Mouse (Mus musculus): ENCODE measurements at regions not wholly inside any gene's neighbourhood (a gene's known extent, or its start where the extent isn't known, plus 50 kb on each side); places are given as distances from the start of the nearest gene placed in this dataset.
A peak's percentile ranks its signal among the peaks of the same experiment; 100 is the strongest.

DNA sequence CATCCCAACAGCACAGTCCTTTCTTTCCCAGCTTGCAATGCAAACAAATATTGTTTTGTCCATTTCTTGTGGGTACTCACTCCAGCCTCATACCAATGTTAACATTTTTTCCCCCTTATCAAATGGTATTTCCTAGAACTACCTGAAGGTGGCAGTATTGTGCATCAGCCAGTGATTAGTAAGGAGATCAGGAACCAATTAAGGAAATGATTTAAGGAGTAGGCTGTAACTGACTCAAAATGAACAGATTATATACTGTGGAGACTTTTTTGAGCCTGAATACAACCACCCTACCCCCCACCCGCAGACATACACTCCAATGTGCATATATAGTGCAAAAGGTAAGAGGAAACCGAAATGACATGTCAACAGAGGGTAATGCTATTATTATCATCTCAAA, 2056.1 kb upstream of the 5930422O12Rik start:
- no peak overlapping the region for H3K4me3 ChIP-seq (replicated peaks; ENCODE audit: insufficient read depth, low read depth, low read length)
- TF ChIP-seq CTCF (IDR thresholded peaks at IDR 0.05; ENCODE audit: borderline replicate concordance, insufficient read depth, low read depth, low read length): peak; percentile 14; the same call in 1 of the 2 replicates
- TF ChIP-seq POLR2A (IDR thresholded peaks at IDR 0.05; ENCODE audit: borderline replicate concordance, insufficient read depth, low read length): no peak
- 75% methylated on average over 2 of the region's 2 CpGs for WGBS
- no peaks in the 10 kb centered on the region for H3K27me3 ChIP-seq (ENCODE audit: control insufficient read depth, insufficient read depth, low read length)
- H3K27ac ChIP-seq (ENCODE audit: insufficient read depth, low read length): no peak overlapping the region
- no peaks in the 10 kb centered on the region for H3K4me1 ChIP-seq (ENCODE audit: control insufficient read depth, insufficient read depth, low read length)
- no peak for DNase-seq

DNA sequence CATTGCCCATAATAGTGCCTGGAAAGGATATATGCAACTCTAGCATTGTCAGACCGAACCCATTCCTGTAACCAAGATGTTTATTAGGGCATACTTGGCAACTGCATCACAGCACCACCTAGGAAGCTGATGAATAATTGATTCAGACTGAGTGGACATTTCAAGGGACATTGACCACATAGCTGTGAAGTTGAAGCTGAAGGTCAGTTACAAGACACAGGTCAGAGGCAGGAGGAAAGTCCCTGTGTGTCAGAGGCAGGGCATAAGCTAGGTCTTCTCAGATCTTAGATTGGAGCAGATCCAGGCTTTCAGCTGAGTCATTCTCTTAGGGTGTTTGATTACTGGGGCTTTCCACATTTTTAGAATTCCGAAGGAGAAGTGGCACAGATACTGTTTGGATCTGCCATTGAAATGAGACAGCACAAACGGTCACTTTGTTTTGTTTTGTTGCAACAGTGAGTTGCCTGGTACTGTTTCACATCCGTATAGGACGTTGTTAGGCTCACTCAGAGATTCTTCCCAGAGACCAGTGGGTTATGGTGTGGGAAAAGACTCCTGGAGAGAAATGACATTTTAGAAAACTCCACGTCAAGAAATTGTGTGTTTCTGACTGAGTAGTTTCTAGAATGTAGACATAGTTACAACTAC, 2055.2 kb upstream of the 5930422O12Rik start:
- no peak for DNase-seq
- TF ChIP-seq CTCF (IDR thresholded peaks at IDR 0.05; ENCODE audit: borderline replicate concordance, insufficient read depth, low read depth, low read length) (no peak), POLR2A (IDR thresholded peaks at IDR 0.05; ENCODE audit: borderline replicate concordance, insufficient read depth, low read length) (no peak)
- Histone ChIP-seq H3K27ac (ENCODE audit: insufficient read depth, low read length) (no peak overlapping the region), H3K27me3 (ENCODE audit: control insufficient read depth, insufficient read depth, low read length) (no peaks in the 10 kb centered on the region), H3K4me3 (replicated peaks; ENCODE audit: insufficient read depth, low read depth, low read length) (no peak overlapping the region), H3K4me1 (ENCODE audit: control insufficient read depth, insufficient read depth, low read length) (no peaks in the 10 kb centered on the region)
- WGBS: 79% methylated on average over 6 of the region's 6 CpGs

DNA sequence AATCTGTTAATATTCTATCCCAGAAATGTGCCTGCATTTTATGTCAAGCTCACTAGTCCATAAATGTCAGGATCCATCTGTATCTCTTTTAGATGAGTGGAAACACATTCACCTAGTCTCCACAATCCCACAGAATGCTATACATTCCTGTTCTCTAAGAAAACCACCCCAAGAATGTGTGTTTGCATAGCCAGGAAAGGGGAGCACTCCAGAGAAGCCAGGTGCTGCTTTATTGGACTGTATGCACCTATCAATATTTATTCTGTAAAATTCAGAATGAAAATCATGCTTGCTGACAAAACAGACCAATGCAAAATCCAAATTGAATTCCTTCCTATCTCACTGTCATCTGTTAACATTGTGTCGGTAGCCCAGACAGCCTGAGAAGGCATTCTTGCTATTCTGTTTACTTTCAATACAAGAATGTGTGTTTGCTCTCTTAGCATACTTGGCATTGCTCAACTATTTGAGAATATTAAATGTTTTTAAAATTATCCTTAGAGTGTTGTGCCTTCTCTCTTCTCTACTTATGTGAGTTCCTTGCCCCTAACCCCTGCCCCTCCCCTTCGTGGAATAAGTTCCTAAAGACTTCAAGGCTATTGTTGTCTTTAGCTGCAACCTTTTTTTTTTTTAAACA, 2050.7 kb upstream of the 5930422O12Rik start:
- no peak overlapping the region for H3K27ac ChIP-seq (ENCODE audit: insufficient read depth, low read length)
- DNase-seq: no peak
- TF ChIP-seq CTCF (IDR thresholded peaks at IDR 0.05; ENCODE audit: borderline replicate concordance, insufficient read depth, low read depth, low read length) (no peak), POLR2A (IDR thresholded peaks at IDR 0.05; ENCODE audit: borderline replicate concordance, insufficient read depth, low read length) (no peak)
- H3K4me3 ChIP-seq (replicated peaks; ENCODE audit: insufficient read depth, low read depth, low read length): no peak overlapping the region
- H3K4me1 ChIP-seq (ENCODE audit: control insufficient read depth, insufficient read depth, low read length): no peaks in the 10 kb centered on the region
- WGBS: 83% methylated on average over 2 of the region's 2 CpGs
- H3K27me3 ChIP-seq (ENCODE audit: control insufficient read depth, insufficient read depth, low read length): no peaks in the 10 kb centered on the region

DNA sequence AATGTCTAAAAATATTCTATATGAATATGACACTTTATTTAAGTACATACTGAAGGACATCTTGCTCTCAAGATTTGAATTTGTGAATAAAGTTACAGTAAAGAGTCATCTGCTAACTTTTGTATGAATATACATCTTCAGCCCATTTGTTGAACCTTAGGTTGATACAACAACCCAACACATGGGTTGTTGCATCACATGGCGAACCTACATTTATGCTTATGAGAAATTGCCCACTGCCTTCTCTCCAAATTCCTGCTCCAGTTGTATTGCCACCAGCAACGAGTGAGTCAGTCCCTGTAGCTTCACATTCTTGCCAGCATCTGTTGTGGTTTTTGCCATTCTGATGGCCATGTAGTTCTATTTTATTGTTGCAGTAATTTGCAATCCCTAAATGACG, 2023.7 kb upstream of the 5930422O12Rik start:
- H3K27me3 ChIP-seq (ENCODE audit: control insufficient read depth, insufficient read depth, low read length): no peaks in the 10 kb centered on the region
- no peak overlapping the region for H3K27ac ChIP-seq (ENCODE audit: insufficient read depth, low read length)
- no peaks in the 10 kb centered on the region for H3K4me1 ChIP-seq (ENCODE audit: control insufficient read depth, insufficient read depth, low read length)
- TF ChIP-seq POLR2A (IDR thresholded peaks at IDR 0.05; ENCODE audit: borderline replicate concordance, insufficient read depth, low read length) (no peak), CTCF (IDR thresholded peaks at IDR 0.05; ENCODE audit: borderline replicate concordance, insufficient read depth, low read depth, low read length) (no peak)
- no peak for DNase-seq
- H3K4me3 ChIP-seq (replicated peaks; ENCODE audit: insufficient read depth, low read depth, low read length): no peak overlapping the region
- WGBS: 76% methylated on average over 3 of the region's 3 CpGs

DNA sequence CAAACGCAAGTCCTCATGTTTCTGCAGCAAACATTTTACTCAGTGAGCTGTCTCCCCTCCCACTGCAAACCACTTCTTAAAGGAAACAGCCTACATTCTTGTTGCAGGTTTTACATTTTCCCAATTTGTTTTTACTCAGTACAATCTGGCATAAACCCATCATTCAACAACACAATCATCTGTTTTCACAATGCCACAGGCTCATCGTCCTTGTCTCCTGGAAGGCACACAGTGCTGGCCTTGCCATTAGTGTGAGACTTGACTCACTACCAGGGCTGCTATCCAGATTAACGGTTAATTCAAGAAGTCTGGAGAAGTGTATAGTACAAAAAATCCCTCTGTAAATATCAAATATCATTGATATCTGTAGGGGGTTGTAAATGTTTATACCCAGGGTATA, 2006.3 kb upstream of the 5930422O12Rik start:
- Histone ChIP-seq H3K4me1 (ENCODE audit: control insufficient read depth, insufficient read depth, low read length) (no peaks in the 10 kb centered on the region), H3K27ac (ENCODE audit: insufficient read depth, low read length) (no peak overlapping the region), H3K27me3 (ENCODE audit: control insufficient read depth, insufficient read depth, low read length) (no peaks in the 10 kb centered on the region), H3K4me3 (replicated peaks; ENCODE audit: insufficient read depth, low read depth, low read length) (no peak overlapping the region)
- WGBS: 57% methylated on average over 3 of the region's 3 CpGs
- DNase-seq: no peak
- TF ChIP-seq CTCF (IDR thresholded peaks at IDR 0.05; ENCODE audit: borderline replicate concordance, insufficient read depth, low read depth, low read length) (no peak), POLR2A (IDR thresholded peaks at IDR 0.05; ENCODE audit: borderline replicate concordance, insufficient read depth, low read length) (no peak)

GRCm38 (mm10) chr8:31427706-31428105, 2000.8 kb upstream of the 5930422O12Rik start:
- TF ChIP-seq POLR2A (IDR thresholded peaks at IDR 0.05; ENCODE audit: borderline replicate concordance, insufficient read depth, low read length) (no peak), CTCF (IDR thresholded peaks at IDR 0.05; ENCODE audit: borderline replicate concordance, insufficient read depth, low read depth, low read length) (no peak)
- no peaks in the 10 kb centered on the region for H3K27me3 ChIP-seq (ENCODE audit: control insufficient read depth, insufficient read depth, low read length)
- no peak for DNase-seq
- H3K4me1 ChIP-seq (ENCODE audit: control insufficient read depth, insufficient read depth, low read length): no peaks in the 10 kb centered on the region
- H3K27ac ChIP-seq (ENCODE audit: insufficient read depth, low read length): no peak overlapping the region
- 89% methylated on average over 4 of the region's 4 CpGs for WGBS
- no peak overlapping the region for H3K4me3 ChIP-seq (replicated peaks; ENCODE audit: insufficient read depth, low read depth, low read length)

GRCm38 (mm10) chr8:31436445-31437191, 1991.9 kb upstream of the 5930422O12Rik start:
- TF ChIP-seq POLR2A (IDR thresholded peaks at IDR 0.05; ENCODE audit: borderline replicate concordance, insufficient read depth, low read length) (no peak), CTCF (IDR thresholded peaks at IDR 0.05; ENCODE audit: borderline replicate concordance, insufficient read depth, low read depth, low read length) (no peak)
- Histone ChIP-seq H3K4me3 (replicated peaks; ENCODE audit: insufficient read depth, low read depth, low read length) (no peak overlapping the region), H3K27me3 (ENCODE audit: control insufficient read depth, insufficient read depth, low read length) (no peaks in the 10 kb centered on the region), H3K4me1 (ENCODE audit: control insufficient read depth, insufficient read depth, low read length) (no peaks in the 10 kb centered on the region), H3K27ac (ENCODE audit: insufficient read depth, low read length) (no peak overlapping the region)
- no peak for DNase-seq
- WGBS: 38% methylated on average over 10 of the region's 10 CpGs

Measured in cerebellum, adult 2 months (tissue).